Mouse (Mus musculus): Measurements from ENCODE around the gene Slc35e3. TPM values are rescaled to one million over a fixed set of nuclear protein-coding genes. Genes with fewer than 3 reads are reported as not detected.

The Slc35e3 gene
- polyA plus RNA-seq, 1 experiment from 2014 or later: 19.4 TPM

DNA sequence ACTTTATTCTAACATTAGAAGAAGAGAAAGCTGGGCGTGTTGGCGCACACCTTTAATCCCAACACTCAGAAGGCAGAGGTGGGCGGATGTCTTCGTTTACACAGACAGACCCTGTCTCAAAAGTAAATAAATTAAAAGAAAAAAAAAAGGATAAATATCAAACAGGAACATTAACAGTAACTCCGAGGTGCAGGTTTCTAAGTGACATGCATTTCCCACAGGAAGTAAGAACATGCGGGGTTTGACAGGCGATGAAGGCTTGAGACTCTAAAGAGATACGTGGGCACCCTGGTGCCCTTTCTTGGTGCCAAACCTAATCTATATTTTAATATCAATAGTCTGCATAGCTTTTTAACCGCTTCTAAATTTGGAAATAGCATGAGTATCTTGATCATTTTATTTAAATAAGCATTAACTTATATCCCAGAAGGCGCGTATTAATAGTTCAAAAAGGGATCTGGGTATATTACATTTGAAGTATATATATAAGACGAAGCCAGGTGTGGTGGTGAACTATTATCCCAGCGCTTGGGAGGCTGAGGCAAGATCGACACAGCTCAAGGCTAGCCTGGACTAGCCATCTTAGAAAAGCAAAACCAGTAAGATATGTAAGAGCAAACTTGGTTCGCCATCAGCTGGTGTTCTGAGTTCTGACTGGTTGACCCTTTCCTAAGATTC is 60.9 kb downstream of the Slc35e3 start:
- WGBS: 88% methylated on average over 15 of the region's 15 CpGs
- Histone ChIP-seq H3K4me2 (replicated peaks; ENCODE audit: low read depth) (no peak overlapping the region), H3K27me3 (ENCODE audit: control insufficient read depth, insufficient read depth, low read length) (no peaks in the 10 kb centered on the region), H3K4me3 (ENCODE audit: low read depth, low read length) (no peak overlapping the region), H3K9me3 (ENCODE audit: control insufficient read depth, low read length) (no peaks in the 10 kb centered on the region), H3K27ac (replicated peaks) (no peak overlapping the region), H3K36me3 (ENCODE audit: control insufficient read depth, insufficient read depth, low read length) (0 out of 2 replicates have a peak, but pooled peaks cover 7% of the 10 kb centered on the region), H3K9ac (ENCODE audit: low read length) (no peak overlapping the region), H3K4me1 (replicated peaks; ENCODE audit: control insufficient read depth, insufficient read depth) (no peaks in the 10 kb centered on the region)
- ATAC-seq (ENCODE audit: low FRiP score, low TSS enrichment) (no peak), DNase-seq (ENCODE audit: low spot score) (no peak)
- no peak for TF ChIP-seq EP300 (optimal IDR thresholded peaks at IDR 0.05)
- TF ChIP-seq CTCF (IDR thresholded peaks at IDR 0.05; ENCODE audit: low read depth): no peak

DNA sequence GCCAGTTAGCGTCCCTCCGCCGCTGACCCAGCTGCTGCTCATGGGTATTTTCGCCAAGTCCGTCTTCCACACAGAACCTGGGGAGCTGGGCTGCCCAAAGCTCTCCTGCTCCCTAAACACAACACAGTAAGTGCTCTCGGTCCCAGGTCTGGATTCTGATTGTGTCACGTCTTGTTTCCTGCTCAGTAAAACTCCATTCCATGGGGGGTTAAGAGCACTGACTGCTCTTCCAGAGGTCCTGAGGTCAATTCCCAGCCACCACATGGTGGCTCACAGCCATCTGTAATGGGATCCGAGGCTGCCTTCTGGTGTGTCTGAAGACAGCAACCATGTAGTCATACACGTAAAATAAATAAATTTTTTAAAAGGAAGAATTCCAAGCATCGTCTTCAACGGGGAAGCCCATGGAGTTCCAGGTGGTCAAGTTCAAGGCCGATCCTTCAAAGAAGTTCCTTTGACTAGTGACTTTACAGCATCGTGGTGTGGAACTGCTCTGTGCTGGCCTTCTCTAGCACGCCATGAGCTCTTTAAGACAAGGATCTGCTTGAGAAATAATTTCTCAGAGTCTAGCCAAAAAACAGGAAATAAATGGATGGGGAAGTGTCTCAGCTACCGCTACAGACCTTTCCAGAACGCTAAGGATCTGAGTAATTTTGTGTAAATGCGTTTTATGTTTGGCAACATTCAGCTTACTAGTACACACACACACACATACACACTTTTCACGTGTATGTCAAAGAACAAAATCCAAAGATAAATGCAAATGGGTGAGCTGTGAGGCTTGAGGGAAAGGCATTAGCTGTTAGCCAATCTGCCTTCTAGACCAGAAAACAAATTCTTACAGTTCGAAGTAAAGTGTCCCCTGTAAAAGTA is 61.6 kb downstream of the Slc35e3 start:
- Histone ChIP-seq H3K9me3 (ENCODE audit: control insufficient read depth, low read length) (no peaks in the 10 kb centered on the region), H3K27me3 (ENCODE audit: control insufficient read depth, insufficient read depth, low read length) (no peaks in the 10 kb centered on the region), H3K4me1 (replicated peaks; ENCODE audit: control insufficient read depth, insufficient read depth) (no peaks in the 10 kb centered on the region), H3K36me3 (ENCODE audit: control insufficient read depth, insufficient read depth, low read length) (0 out of 2 replicates have a peak, but pooled peaks cover 4% of the 10 kb centered on the region), H3K4me2 (replicated peaks; ENCODE audit: low read depth) (no peak overlapping the region), H3K27ac (replicated peaks) (no peak overlapping the region), H3K4me3 (ENCODE audit: low read depth, low read length) (no peak overlapping the region), H3K9ac (ENCODE audit: low read length) (no peak overlapping the region)
- ATAC-seq (ENCODE audit: low FRiP score, low TSS enrichment) (no peak), DNase-seq (ENCODE audit: low spot score) (no peak)
- WGBS: 82% methylated on average over 19 of the region's 19 CpGs
- TF ChIP-seq EP300 (optimal IDR thresholded peaks at IDR 0.05) (no peak), CTCF (IDR thresholded peaks at IDR 0.05; ENCODE audit: low read depth) (no peak)

DNA sequence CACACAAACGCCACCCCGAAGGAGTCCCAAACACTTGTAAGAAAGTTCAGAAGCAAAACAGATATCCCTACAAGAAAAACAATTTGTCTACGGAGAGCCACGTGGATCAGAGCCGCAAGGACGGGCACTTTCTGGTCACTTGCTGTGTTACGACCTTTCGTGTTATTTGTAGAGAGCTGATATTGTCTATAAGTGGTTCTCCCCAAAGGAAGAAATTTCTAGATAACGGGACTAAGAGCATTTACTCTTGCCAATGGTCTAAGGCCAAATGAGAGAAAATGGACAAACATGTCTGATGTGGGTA is 62.5 kb downstream of the Slc35e3 start:
- no peak overlapping the region for H3K4me3 ChIP-seq (ENCODE audit: low read depth, low read length)
- ATAC-seq (ENCODE audit: low FRiP score, low TSS enrichment): no peak
- H3K4me2 ChIP-seq (replicated peaks; ENCODE audit: low read depth): no peak overlapping the region
- H3K27ac ChIP-seq (replicated peaks): no peak overlapping the region
- H3K4me1 ChIP-seq (replicated peaks; ENCODE audit: control insufficient read depth, insufficient read depth): no peaks in the 10 kb centered on the region
- DNase-seq (ENCODE audit: low spot score): no peak
- H3K9me3 ChIP-seq (ENCODE audit: control insufficient read depth, low read length): no peaks in the 10 kb centered on the region
- WGBS: 88% methylated on average over 9 of the region's 9 CpGs
- no peaks in the 10 kb centered on the region for H3K27me3 ChIP-seq (ENCODE audit: control insufficient read depth, insufficient read depth, low read length)
- no peak overlapping the region for H3K9ac ChIP-seq (ENCODE audit: low read length)
- TF ChIP-seq EP300 (optimal IDR thresholded peaks at IDR 0.05) (no peak), CTCF (IDR thresholded peaks at IDR 0.05; ENCODE audit: low read depth) (no peak)
- H3K36me3 ChIP-seq (ENCODE audit: control insufficient read depth, insufficient read depth, low read length): 0 out of 2 replicates have a peak, but pooled peaks cover 2% of the 10 kb centered on the region

Other genes starting within 250 kb of the Slc35e3 start
- 22.9 and 26.6 TPM in 2 replicates for gene Cpm, start 116.9 kb downstream of the Slc35e3 start, polyA plus RNA-seq (2015; fragmentation: Nextera tagmentation; extraction: Ambion mirVana)
- gene Mdm2, start 35.6 kb downstream of the Slc35e3 start, polyA plus RNA-seq (2015; fragmentation: Nextera tagmentation; extraction: Ambion mirVana): 14.8 and 17.6 TPM in 2 replicates
- 14.4 and 16.5 TPM in 2 replicates for gene Nup107, start 46.3 kb upstream of the Slc35e3 start, polyA plus RNA-seq (2015; fragmentation: Nextera tagmentation; extraction: Ambion mirVana)
- 130 and 132 TPM in 2 replicates for gene Rap1b, start 99.7 kb upstream of the Slc35e3 start, polyA plus RNA-seq (2015; fragmentation: Nextera tagmentation; extraction: Ambion mirVana)

All from stomach, postnatal 0 days (tissue).